Mouse (Mus musculus): ENCODE measurements around the gene Gm17304. TPM values are rescaled to one million over a fixed set of nuclear protein-coding genes. Genes with fewer than 3 reads are reported as not detected.

Gm17304 gene
- total and polyA plus RNA-seq, 3 experiments, result not detected

- Histone ChIP-seq H3K4me1 (ENCODE audit: control insufficient read depth in 1 of 2, insufficient read depth in 2 of 2, low read length in 2 of 2) (peaks cover 0 to 3% of the 10 kb centered on the region in 2 experiments; a peak in 1 of 4 replicates), H3K4me3 (ENCODE audit: control insufficient read depth in 1 of 2, insufficient read depth in 1 of 2, low read depth in 2 of 2, low read length in 2 of 2) (no peak overlapping the region), H3K36me3 (ENCODE audit: control insufficient read depth in 1 of 2, insufficient read depth in 2 of 2, low read length in 2 of 2) (peaks cover 0 to 5% of the 10 kb centered on the region in 2 experiments; a peak in 2 of 4 replicates), H3K9me3 (replicated peaks; ENCODE audit: insufficient read depth, low read length) (no peaks in the 10 kb centered on the region), H3K27me3 (ENCODE audit: control insufficient read depth in 1 of 2, insufficient read depth in 2 of 2, low read length in 2 of 2) (no peaks in the 10 kb centered on the region), H3K27ac (ENCODE audit: control insufficient read depth, low read depth, low read length) (no peak overlapping the region), H3K9ac (ENCODE audit: control insufficient read depth, low read depth, low read length, poor library complexity, severe bottlenecking) (no peak overlapping the region), H3K79me2 (ENCODE audit: control insufficient read depth, insufficient read depth, low read length, poor library complexity) (no peaks in the 10 kb centered on the region; the same call in 1 of the 2 replicates)
- TF ChIP-seq MEF2A (IDR thresholded peaks at IDR 0.05; ENCODE audit: extremely low read depth, insufficient replicate concordance, low read depth, low read length, poor library complexity, severe bottlenecking) (no peak), POLR2AphosphoS2 (IDR thresholded peaks at IDR 0.05; ENCODE audit: low read length) (no peak), USF1 (IDR thresholded peaks at IDR 0.05; ENCODE audit: low read depth, low read length) (no peak), SIN3A (IDR thresholded peaks at IDR 0.05; ENCODE audit: low read length) (no peak), TAL1 (IDR thresholded peaks at IDR 0.05; ENCODE audit: low read length) (no peak), E2F4 (IDR thresholded peaks at IDR 0.05; ENCODE audit: borderline replicate concordance, low read depth, low read length) (no peak), GABPA (IDR thresholded peaks at IDR 0.05; ENCODE audit: low read depth, low read length) (no peak), NRF1 (IDR thresholded peaks at IDR 0.05; ENCODE audit: insufficient read depth, low read depth, low read length, poor library complexity, severe bottlenecking) (no peak), CTCF (IDR thresholded peaks at IDR 0.05 in 2 of 3, conservative IDR thresholded peaks at IDR 0.05 in 1 of 3; ENCODE audit: control insufficient read depth in 1 of 3, insufficient read depth in 1 of 3, low read depth in 2 of 3, low read length in 3 of 3, poor library complexity in 1 of 3, severe bottlenecking in 1 of 3) (no peak), ZMIZ1 (IDR thresholded peaks at IDR 0.05; ENCODE audit: low read depth, low read length) (no peak)
- DNase-seq (ENCODE audit: low read depth, low spot score), result no peak
Observed at GRCm38 (mm10) chr5:106575098-106575497, 33.8 kb upstream of the Gm17304 start.

DNA sequence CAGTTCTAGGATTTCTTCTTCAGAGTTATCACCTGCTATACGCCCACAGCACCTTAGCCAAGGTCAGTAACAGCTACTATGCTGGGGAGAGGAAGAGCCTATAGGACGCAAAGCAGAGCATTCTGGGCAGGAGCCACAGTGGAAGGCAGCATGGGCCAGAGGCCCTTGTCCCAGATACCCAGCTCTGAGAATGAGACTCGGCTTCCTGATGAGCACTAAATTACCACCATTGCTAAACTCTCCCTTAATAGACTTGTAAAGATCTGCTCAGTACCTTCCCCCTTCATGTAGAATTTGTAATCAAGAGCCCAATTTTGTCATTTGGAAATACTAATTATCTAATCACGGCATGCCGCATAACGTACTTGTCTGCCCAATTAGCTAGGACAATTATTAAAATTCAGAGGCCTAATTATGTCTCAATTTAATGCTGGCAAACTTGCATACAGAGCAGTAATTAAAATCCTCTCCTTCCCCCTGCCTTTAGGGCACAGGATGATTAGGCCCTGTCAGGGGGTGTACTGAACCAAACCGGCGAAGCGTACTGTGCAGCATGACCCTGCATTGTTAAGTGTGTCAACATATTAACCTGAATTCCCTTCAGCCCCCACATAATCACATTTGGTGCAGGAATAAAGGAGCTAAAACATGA, 31.5 kb upstream of the Gm17304 start:
- no peaks in the 10 kb centered on the region for H3K9me3 ChIP-seq (replicated peaks; ENCODE audit: insufficient read depth, low read length)
- H3K4me3 ChIP-seq (ENCODE audit: control insufficient read depth in 1 of 2, insufficient read depth in 1 of 2, low read depth in 2 of 2, low read length in 2 of 2), result no peak overlapping the region
- no peak overlapping the region for H3K9ac ChIP-seq (ENCODE audit: control insufficient read depth, low read depth, low read length, poor library complexity, severe bottlenecking)
- DNase-seq (ENCODE audit: low read depth, low spot score), result no peak
- no peaks in the 10 kb centered on the region; the same call in 1 of the 2 replicates for H3K79me2 ChIP-seq (ENCODE audit: control insufficient read depth, insufficient read depth, low read length, poor library complexity)
- no peak overlapping the region for H3K27ac ChIP-seq (ENCODE audit: control insufficient read depth, low read depth, low read length)
- TF ChIP-seq ETS1 (IDR thresholded peaks at IDR 0.05; ENCODE audit: low read depth, low read length) (no peak), NRF1 (IDR thresholded peaks at IDR 0.05; ENCODE audit: insufficient read depth, low read depth, low read length, poor library complexity, severe bottlenecking) (no peak), POLR2A (IDR thresholded peaks at IDR 0.05; ENCODE audit: control insufficient read depth in 1 of 2, insufficient read depth in 1 of 2, low read depth in 1 of 2, low read length in 2 of 2, poor library complexity in 1 of 2) (no peak), UBTF (IDR thresholded peaks at IDR 0.05; ENCODE audit: borderline replicate concordance, insufficient read depth, low read depth, low read length) (no peak), GATA1 (IDR thresholded peaks at IDR 0.05; ENCODE audit: low read depth, low read length) (no peak), POLR2AphosphoS5 (IDR thresholded peaks at IDR 0.05; ENCODE audit: borderline replicate concordance, low read depth, low read length) (no peak), CHD2 (IDR thresholded peaks at IDR 0.05; ENCODE audit: low read length) (no peak), RCOR1 (IDR thresholded peaks at IDR 0.05; ENCODE audit: low read depth, low read length) (no peak), EP300 (IDR thresholded peaks at IDR 0.05; ENCODE audit: low read depth in 1 of 2, low read length in 2 of 2) (no peak), ZKSCAN1 (IDR thresholded peaks at IDR 0.05; ENCODE audit: low read depth, low read length) (no peak), MYC (IDR thresholded peaks at IDR 0.05; ENCODE audit: low read depth, low read length) (no peak), ELF1 (IDR thresholded peaks at IDR 0.05; ENCODE audit: low read depth, low read length) (no peak), TCF12 (IDR thresholded peaks at IDR 0.05; ENCODE audit: low read depth, low read length) (no peak), BHLHE40 (IDR thresholded peaks at IDR 0.05; ENCODE audit: borderline replicate concordance, low read depth, low read length) (no peak), E2F4 (IDR thresholded peaks at IDR 0.05; ENCODE audit: borderline replicate concordance, low read depth, low read length) (no peak), GABPA (IDR thresholded peaks at IDR 0.05; ENCODE audit: low read depth, low read length) (no peak)
- H3K4me1 ChIP-seq (ENCODE audit: control insufficient read depth in 1 of 2, insufficient read depth in 2 of 2, low read length in 2 of 2), result peaks cover 0 to 3% of the 10 kb centered on the region in 2 experiments; a peak in 1 of 4 replicates
- H3K27me3 ChIP-seq (ENCODE audit: control insufficient read depth in 1 of 2, insufficient read depth in 2 of 2, low read length in 2 of 2), result no peaks in the 10 kb centered on the region
- H3K36me3 ChIP-seq (ENCODE audit: control insufficient read depth in 1 of 2, insufficient read depth in 2 of 2, low read length in 2 of 2), result peaks cover 0 to 5% of the 10 kb centered on the region in 2 experiments; a peak in 2 of 4 replicates
